Mouse (Mus musculus) B cell, adult 2 months (primary cell): ENCODE results near the gene Zdhhc14.
"Not testable (repeated sequence)": the region's sequence is repeated elsewhere in the genome, so short reads cannot be mapped to it uniquely, and the experiment has no call there.

Experiments
- DNase-seq, 2 experiments: peaks; one replicate each; pipeline ENCODE4 v3.0.0; 2022

The Zdhhc14 gene

GRCm38 (mm10) chr17:5612236-5612635 is 119.9 kb downstream of the Zdhhc14 start:
- DNase-seq: no peak

GRCm38 (mm10) chr17:5614771-5615318 is 122.5 kb downstream of the Zdhhc14 start:
- DNase-seq: no peak

- DNase-seq: no peak
Observed at GRCm38 (mm10) chr17:5621626-5622591, 129.6 kb downstream of the Zdhhc14 start.

- DNase-seq: no peak
Observed at GRCm38 (mm10) chr17:5622764-5623163, 130.4 kb downstream of the Zdhhc14 start.

GRCm38 (mm10) chr17:5623181-5623580 is 130.8 kb downstream of the Zdhhc14 start:
- no peak for DNase-seq

- not testable (repeated sequence) for DNase-seq
Observed at GRCm38 (mm10) chr17:5624815-5625214, 132.5 kb downstream of the Zdhhc14 start.

- DNase-seq: peak; percentile 80 to 81
Observed at GRCm38 (mm10) chr17:5626402-5626801, 134.0 kb downstream of the Zdhhc14 start.

- no peak for DNase-seq
Observed at GRCm38 (mm10) chr17:5627664-5628063, 135.3 kb downstream of the Zdhhc14 start.

- no peak for DNase-seq
Observed at GRCm38 (mm10) chr17:5629651-5630050, 137.3 kb downstream of the Zdhhc14 start.

GRCm38 (mm10) chr17:5635254-5635653 is 142.9 kb downstream of the Zdhhc14 start:
- no peak for DNase-seq

- no peak for DNase-seq
Observed at GRCm38 (mm10) chr17:5641436-5641835, 149.1 kb downstream of the Zdhhc14 start.

GRCm38 (mm10) chr17:5642918-5643721 is 150.8 kb downstream of the Zdhhc14 start:
- no peak for DNase-seq

GRCm38 (mm10) chr17:5650124-5650523 is 157.8 kb downstream of the Zdhhc14 start:
- DNase-seq: no peak

- DNase-seq: no peak
Observed at GRCm38 (mm10) chr17:5650642-5651041, 158.3 kb downstream of the Zdhhc14 start.

- DNase-seq: no peak
Observed at GRCm38 (mm10) chr17:5651551-5651950, 159.2 kb downstream of the Zdhhc14 start.

GRCm38 (mm10) chr17:5653981-5654380 is 161.6 kb downstream of the Zdhhc14 start:
- no peak for DNase-seq

GRCm38 (mm10) chr17:5655536-5655935 is 163.2 kb downstream of the Zdhhc14 start:
- DNase-seq: no peak

- no peak for DNase-seq
Observed at GRCm38 (mm10) chr17:5660317-5661080, 168.1 kb downstream of the Zdhhc14 start.

GRCm38 (mm10) chr17:5666652-5667051 is 174.3 kb downstream of the Zdhhc14 start:
- DNase-seq: no peak

- no peak for DNase-seq
Observed at GRCm38 (mm10) chr17:5668456-5668855, 176.1 kb downstream of the Zdhhc14 start.

- DNase-seq: no peak
Observed at GRCm38 (mm10) chr17:5668981-5669380, 176.6 kb downstream of the Zdhhc14 start.

GRCm38 (mm10) chr17:5675951-5676350 is 183.6 kb downstream of the Zdhhc14 start:
- peak in 1 of 2 experiments; percentile 17 for DNase-seq
